Mouse (Mus musculus) heart, postnatal 25 days (tissue): ENCODE results near the gene Fars2. TPM values are rescaled to one million over a fixed set of nuclear protein-coding genes. Genes with fewer than 3 reads are reported as not detected.
A peak's percentile ranks its signal among the peaks of the same experiment; 100 is the strongest.

ENCODE experiments used
- DNase-seq: peaks from one replicate; pipeline ENCODE4 v3.0.0; 2022; ENCODE audit warnings: low spot score
- intact Hi-C: fragments of 180-260 bp; cut with DNase I; formaldehyde crosslinking; loops from one replicate; pipeline ENCODE4 v1.15.1; 2025
- total RNA-seq, 2 experiments: library from RNA; stranded (reverse); gene quantifications; 2 replicates each; pipeline ENCODE4 v1.2.3; 2021

Fars2 gene
- total RNA-seq, 2 experiments from 2014 or later: 70.4 to 76.9 TPM

GRCm38 (mm10) chr13:36282785-36283544, 165.8 kb downstream of the Fars2 start:
- intact Hi-C loops: loop anchor here (10.0 kb wide), 1 partner anchor 442 kb away; no protein-coding TSS in a partner anchor
- no peak for DNase-seq

- DNase-seq: no peak
- intact Hi-C loops: loop anchor here (10.0 kb wide), 1 partner anchor 441 kb away; no protein-coding TSS in a partner anchor
These were observed 166.4 kb downstream of the Fars2 start for GRCm38 (mm10) chr13:36283545-36284067.

- DNase-seq: no peak
- intact Hi-C loops: loop anchor here (10.0 kb wide), 1 partner anchor 441 kb away; no protein-coding TSS in a partner anchor
These were observed 166.9 kb downstream of the Fars2 start for GRCm38 (mm10) chr13:36284097-36284496.

- no peak for DNase-seq
- intact Hi-C loops: loop anchor here (10.0 kb wide), 1 partner anchor 440 kb away; no protein-coding TSS in a partner anchor
These were observed 168.0 kb downstream of the Fars2 start for GRCm38 (mm10) chr13:36285235-36285634.

GRCm38 (mm10) chr13:36293511-36293910, 176.3 kb downstream of the Fars2 start:
- intact Hi-C loops: no loop called here
- DNase-seq: no peak

- no peak for DNase-seq
- intact Hi-C loops: no loop called here
These were observed 177.3 kb downstream of the Fars2 start for GRCm38 (mm10) chr13:36294503-36294902.

GRCm38 (mm10) chr13:36295848-36296247, 178.6 kb downstream of the Fars2 start:
- intact Hi-C loops: no loop called here
- peak; percentile 22 for DNase-seq

- intact Hi-C loops: no loop called here
- no peak for DNase-seq
These were observed 179.4 kb downstream of the Fars2 start for GRCm38 (mm10) chr13:36296574-36296973.

GRCm38 (mm10) chr13:36297950-36298781, 181.0 kb downstream of the Fars2 start:
- intact Hi-C loops: no loop called here
- no peak for DNase-seq

- intact Hi-C loops: no loop called here
- DNase-seq: no peak
These were observed 181.5 kb downstream of the Fars2 start for GRCm38 (mm10) chr13:36298782-36299031.

GRCm38 (mm10) chr13:36302770-36303169, 185.6 kb downstream of the Fars2 start:
- intact Hi-C loops: no loop called here
- no peak for DNase-seq

GRCm38 (mm10) chr13:36305306-36305705, 188.1 kb downstream of the Fars2 start:
- DNase-seq: no peak
- intact Hi-C loops: no loop called here

- intact Hi-C loops: no loop called here
- no peak for DNase-seq
These were observed 190.2 kb downstream of the Fars2 start for GRCm38 (mm10) chr13:36307386-36307785.

- no peak for DNase-seq
- intact Hi-C loops: no loop called here
These were observed 191.9 kb downstream of the Fars2 start for GRCm38 (mm10) chr13:36309160-36309559.

- intact Hi-C loops: no loop called here
- DNase-seq: no peak
These were observed 197.0 kb downstream of the Fars2 start for GRCm38 (mm10) chr13:36314218-36314617.

- intact Hi-C loops: no loop called here
- no peak for DNase-seq
These were observed 197.9 kb downstream of the Fars2 start for GRCm38 (mm10) chr13:36314860-36315800.

- DNase-seq: no peak
- intact Hi-C loops: no loop called here
These were observed 200.6 kb downstream of the Fars2 start for GRCm38 (mm10) chr13:36317824-36318223.

GRCm38 (mm10) chr13:36324624-36325023, 207.4 kb downstream of the Fars2 start:
- no peak for DNase-seq
- intact Hi-C loops: no loop called here

- intact Hi-C loops: no loop called here
- no peak for DNase-seq
These were observed 209.3 kb downstream of the Fars2 start for GRCm38 (mm10) chr13:36326539-36326938.

GRCm38 (mm10) chr13:36329871-36330270, 212.7 kb downstream of the Fars2 start:
- DNase-seq: no peak
- intact Hi-C loops: no loop called here
